Mouse (Mus musculus) left cerebral cortex, postnatal 4 days (tissue): ENCODE measurements around the gene Magea10. TPM values are rescaled to one million over a fixed set of nuclear protein-coding genes. Genes with fewer than 3 reads are reported as not detected.

ENCODE experiments used
- DNase-seq: peaks from one replicate; pipeline ENCODE4 v3.0.0-alpha.2; 2022
- intact Hi-C: fragments of 180-260 bp; cut with DNase I; formaldehyde crosslinking; loops from one replicate; pipeline ENCODE4 v1.15.1; 2025
- total RNA-seq, 2 experiments: library from RNA; stranded (reverse); gene quantifications; 2 replicates each; pipeline ENCODE4 v1.2.3; 2021

Gene Magea10
- total RNA-seq: not detected

- intact Hi-C loops: no loop called here
- no peak for DNase-seq
Observed at GRCm38 (mm10) chrX:72386758-72387157, at the start of gene Magea10. Gene Magea10, minus strand, starts transcription at chrX:72386858.

- intact Hi-C loops: no loop called here
- DNase-seq: no peak
Observed at GRCm38 (mm10) chrX:72381972-72382371, 4.7 kb downstream of the Magea10 start.

Other genes with a start within 250 kb of the Magea10 start
- not detected for gene Magea4, start 164.8 kb downstream of the Magea10 start, total RNA-seq
- gene Gabre, start 112.1 kb downstream of the Magea10 start, total RNA-seq: under 1 TPM in 1 of 2 experiments, not detected in 1; 0.34 TPM